Mouse (Mus musculus): ENCODE data around the gene S100a11. TPM values are rescaled to one million over a fixed set of nuclear protein-coding genes. Genes with fewer than 3 reads are reported as not detected.
A peak's percentile ranks its signal among the peaks of the same experiment; 100 is the strongest.
"Not testable (repeated sequence)": the region's sequence is repeated elsewhere in the genome, so short reads cannot be mapped to it uniquely, and the experiment has no call there.

Gene S100a11
- total RNA-seq, 1 experiment from 2014 or later = 660 TPM

- ATAC-seq (ENCODE audit: extremely low read depth, insufficient number of reproducible peaks, low FRiP score, poor library complexity, severe bottlenecking) = no peak
Measured at GRCm38 (mm10) chr3:93517343-93517742, 2.9 kb upstream of the S100a11 start.

- ATAC-seq (ENCODE audit: extremely low read depth, insufficient number of reproducible peaks, low FRiP score, poor library complexity, severe bottlenecking) = no peak
Measured at GRCm38 (mm10) chr3:93519856-93520329, 395 bp upstream of the S100a11 start.

- peak; percentile 47; the same call in 1 of the 2 replicates for ATAC-seq (ENCODE audit: extremely low read depth, insufficient number of reproducible peaks, low FRiP score, poor library complexity, severe bottlenecking)
Measured at GRCm38 (mm10) chr3:93521462-93522057, 1.3 kb downstream of the S100a11 start.

GRCm38 (mm10) chr3:93522611-93523010 lies 2.3 kb downstream of the S100a11 start:
- no peak for ATAC-seq (ENCODE audit: extremely low read depth, insufficient number of reproducible peaks, low FRiP score, poor library complexity, severe bottlenecking)

GRCm38 (mm10) chr3:93527300-93527699 lies 7.0 kb downstream of the S100a11 start:
- no peak for ATAC-seq (ENCODE audit: extremely low read depth, insufficient number of reproducible peaks, low FRiP score, poor library complexity, severe bottlenecking)

GRCm38 (mm10) chr3:93528807-93529206 lies 8.5 kb downstream of the S100a11 start:
- ATAC-seq (ENCODE audit: extremely low read depth, insufficient number of reproducible peaks, low FRiP score, poor library complexity, severe bottlenecking) = peak; percentile 31; the same call in 1 of the 2 replicates

GRCm38 (mm10) chr3:93537068-93537576 lies 16.8 kb downstream of the S100a11 start:
- ATAC-seq (ENCODE audit: extremely low read depth, insufficient number of reproducible peaks, low FRiP score, poor library complexity, severe bottlenecking) = no peak

GRCm38 (mm10) chr3:93538486-93538885 lies 18.2 kb downstream of the S100a11 start:
- ATAC-seq (ENCODE audit: extremely low read depth, insufficient number of reproducible peaks, low FRiP score, poor library complexity, severe bottlenecking) = no peak

- ATAC-seq (ENCODE audit: extremely low read depth, insufficient number of reproducible peaks, low FRiP score, poor library complexity, severe bottlenecking) = no peak
Measured at GRCm38 (mm10) chr3:93541501-93541900, 21.2 kb downstream of the S100a11 start.

GRCm38 (mm10) chr3:93544170-93544569 lies 23.9 kb downstream of the S100a11 start:
- ATAC-seq (ENCODE audit: extremely low read depth, insufficient number of reproducible peaks, low FRiP score, poor library complexity, severe bottlenecking) = not testable (repeated sequence)

GRCm38 (mm10) chr3:93547099-93547648 lies 26.9 kb downstream of the S100a11 start:
- peak; percentile 70 for ATAC-seq (ENCODE audit: extremely low read depth, insufficient number of reproducible peaks, low FRiP score, poor library complexity, severe bottlenecking)

GRCm38 (mm10) chr3:93547749-93548540 lies 27.7 kb downstream of the S100a11 start:
- ATAC-seq (ENCODE audit: extremely low read depth, insufficient number of reproducible peaks, low FRiP score, poor library complexity, severe bottlenecking) = no peak

- 0 out of 2 replicates have a peak, but pooled peaks have one; percentile 20 for ATAC-seq (ENCODE audit: extremely low read depth, insufficient number of reproducible peaks, low FRiP score, poor library complexity, severe bottlenecking)
Measured at GRCm38 (mm10) chr3:93548541-93549266, 28.4 kb downstream of the S100a11 start.

GRCm38 (mm10) chr3:93549986-93550385 lies 29.7 kb downstream of the S100a11 start:
- peak; percentile 74 for ATAC-seq (ENCODE audit: extremely low read depth, insufficient number of reproducible peaks, low FRiP score, poor library complexity, severe bottlenecking)

GRCm38 (mm10) chr3:93551950-93552901 lies 31.9 kb downstream of the S100a11 start:
- ATAC-seq (ENCODE audit: extremely low read depth, insufficient number of reproducible peaks, low FRiP score, poor library complexity, severe bottlenecking) = peak; percentile 39

- no peak for ATAC-seq (ENCODE audit: extremely low read depth, insufficient number of reproducible peaks, low FRiP score, poor library complexity, severe bottlenecking)
Measured at GRCm38 (mm10) chr3:93553311-93553710, 33.0 kb downstream of the S100a11 start.

- ATAC-seq (ENCODE audit: extremely low read depth, insufficient number of reproducible peaks, low FRiP score, poor library complexity, severe bottlenecking) = no peak
Measured at GRCm38 (mm10) chr3:93553765-93554378, 33.6 kb downstream of the S100a11 start.
